Mouse (Mus musculus): ENCODE measurements at regions not wholly inside any gene's neighbourhood (a gene's known extent, or its start where the extent isn't known, plus 50 kb on each side); places are given as distances from the start of the nearest gene placed in this dataset.
A peak's percentile ranks its signal among the peaks of the same experiment; 100 is the strongest.

DNA sequence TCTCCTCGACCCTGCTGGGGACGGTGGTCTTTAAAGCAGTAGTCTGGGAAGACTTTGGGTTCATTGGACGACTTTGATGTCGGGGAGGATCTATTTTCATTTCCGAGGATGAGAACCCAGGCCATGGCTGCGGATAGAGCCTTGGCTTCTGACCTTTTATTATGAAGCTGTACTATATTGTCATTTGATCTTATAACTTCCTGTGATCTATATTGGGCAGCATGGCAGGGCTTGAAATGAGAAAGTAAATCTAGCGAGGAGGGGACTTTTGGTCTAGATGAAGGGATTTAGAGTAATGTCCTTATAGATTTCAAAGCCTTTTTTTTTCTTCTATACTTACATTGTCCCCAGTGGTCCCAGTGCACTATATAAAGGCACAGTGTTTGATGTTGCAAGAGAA is 172.8 kb upstream of the Stt3b start:
- no peak for DNase-seq (ENCODE audit: low spot score in 2 of 2)

DNA sequence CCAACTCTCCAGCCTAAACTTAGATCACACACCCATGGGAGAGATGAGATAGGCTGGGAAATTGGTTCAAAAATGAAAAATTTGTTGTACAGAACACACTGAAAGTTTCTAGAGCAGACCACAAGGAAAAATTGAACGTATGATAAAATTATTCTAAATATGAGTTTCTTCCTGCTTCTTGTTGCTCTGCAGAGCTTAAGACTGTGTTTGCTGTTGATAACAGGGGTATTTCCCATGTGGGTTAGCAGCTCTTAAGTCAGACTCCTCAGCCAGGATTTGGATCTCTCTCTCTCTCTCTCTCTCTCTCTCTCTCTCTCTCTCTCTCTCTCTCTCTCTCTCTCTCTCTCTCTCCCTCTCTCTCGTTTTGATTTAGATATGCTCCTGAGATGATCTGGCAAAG is 173.5 kb upstream of the Stt3b start:
- no peak for DNase-seq (ENCODE audit: low spot score in 2 of 2)

- DNase-seq (ENCODE audit: low spot score in 2 of 2): no peak
These were observed 174.2 kb upstream of the Stt3b start for GRCm38 (mm10) chr9:115484408-115484807.

DNA sequence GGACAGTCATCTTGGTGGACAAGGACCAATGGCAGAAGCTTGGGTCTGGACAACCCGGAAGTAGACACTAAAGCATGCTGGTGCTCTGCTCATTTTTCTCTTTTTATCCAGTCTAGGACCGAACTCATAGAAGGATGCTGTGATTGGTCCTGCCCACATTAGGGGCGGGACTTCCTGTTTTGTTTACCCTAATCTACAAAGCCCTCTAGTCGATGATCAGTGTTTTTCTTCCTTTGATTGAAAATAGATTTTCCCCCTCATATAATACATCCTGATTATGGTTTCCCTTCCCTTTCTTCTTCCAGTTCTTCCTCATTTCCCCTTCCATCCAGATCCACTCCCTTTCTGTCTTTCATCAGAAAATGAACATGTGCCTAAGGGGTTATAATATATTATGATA is 175.0 kb upstream of the Stt3b start:
- no peak for DNase-seq (ENCODE audit: low spot score in 2 of 2)

GRCm38 (mm10) chr9:115487175-115487760 is 177.0 kb upstream of the Stt3b start:
- DNase-seq (ENCODE audit: low spot score in 2 of 2): no peak

GRCm38 (mm10) chr9:115488913-115489809 is 178.9 kb upstream of the Stt3b start:
- no peak for DNase-seq (ENCODE audit: low spot score in 2 of 2)

DNA sequence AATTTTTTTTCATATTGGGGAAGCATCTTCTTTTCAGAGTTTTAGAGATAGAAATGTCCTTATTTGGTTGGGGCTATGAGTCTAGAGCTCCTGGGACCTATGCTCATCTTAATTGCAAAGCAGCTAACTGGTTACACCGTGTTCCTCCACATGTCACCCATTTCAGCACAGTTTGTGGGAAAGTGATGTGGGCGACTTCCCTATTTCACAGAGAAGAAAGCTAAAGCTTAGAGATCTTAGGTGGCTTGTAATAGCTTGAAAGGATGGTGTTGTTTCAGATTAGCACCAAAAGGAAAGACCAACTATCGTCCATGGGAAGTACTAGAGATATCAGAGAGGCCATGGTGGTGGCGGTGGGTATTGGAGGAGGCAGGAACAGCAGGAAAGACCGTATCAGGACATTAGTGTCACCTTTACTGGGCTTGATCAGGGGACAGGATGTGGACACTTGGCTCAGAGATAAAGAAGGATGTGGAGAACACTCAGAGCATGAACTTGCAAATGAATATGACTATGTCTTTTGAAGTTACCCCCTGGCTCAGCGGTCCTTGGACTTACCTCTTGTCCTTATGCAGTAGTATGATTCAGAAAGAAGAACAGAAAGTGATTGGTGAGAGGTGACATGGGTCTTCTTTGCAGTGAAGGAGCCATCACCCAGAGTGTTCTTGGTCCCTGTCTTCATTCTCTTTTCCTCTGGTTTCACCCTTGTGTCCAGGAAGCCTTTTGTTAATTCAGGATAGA is 182.4 kb upstream of the Stt3b start:
- no peak for DNase-seq (ENCODE audit: low spot score in 2 of 2)

DNA sequence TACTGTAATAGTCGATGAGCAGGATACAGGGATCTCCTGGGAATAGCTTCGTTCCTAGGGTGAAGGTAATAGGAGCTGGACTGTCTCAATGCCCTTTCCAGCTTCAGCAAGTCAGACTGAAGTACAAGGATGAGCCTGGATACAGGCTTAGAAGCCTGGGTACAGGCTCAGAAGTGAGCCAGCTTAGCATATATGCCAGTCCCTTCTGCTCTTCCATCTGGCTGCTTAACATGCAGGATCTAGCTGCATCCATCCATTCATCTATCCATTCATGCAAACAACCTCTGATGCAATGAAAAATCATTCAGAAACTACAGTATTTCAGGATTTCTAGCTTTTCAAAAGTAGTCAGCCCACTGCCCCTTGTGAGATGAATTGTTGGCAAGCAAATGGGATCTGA is 183.5 kb upstream of the Stt3b start:
- no peak for DNase-seq (ENCODE audit: low spot score in 2 of 2)

DNA sequence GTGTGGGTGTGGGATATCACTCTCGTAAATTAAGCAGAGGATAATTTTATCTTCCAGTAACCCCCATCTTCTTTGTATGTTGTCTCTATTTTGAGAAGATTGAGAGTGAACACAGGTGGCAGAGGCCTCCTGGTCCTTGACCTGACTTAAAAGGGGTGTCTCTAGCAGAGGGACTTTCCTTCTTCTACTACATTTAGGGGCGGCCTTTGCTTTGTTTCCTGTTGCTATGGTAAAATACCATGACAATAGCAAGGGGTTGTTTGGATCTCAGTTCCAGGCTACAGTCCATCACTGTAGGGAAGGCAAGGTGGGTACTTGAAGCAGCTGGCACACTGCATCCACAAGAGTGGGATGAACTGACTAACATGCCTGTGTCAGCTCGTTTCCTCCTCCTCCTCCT is 189.3 kb upstream of the Stt3b start:
- DNase-seq (ENCODE audit: low spot score in 2 of 2): no peak

DNA sequence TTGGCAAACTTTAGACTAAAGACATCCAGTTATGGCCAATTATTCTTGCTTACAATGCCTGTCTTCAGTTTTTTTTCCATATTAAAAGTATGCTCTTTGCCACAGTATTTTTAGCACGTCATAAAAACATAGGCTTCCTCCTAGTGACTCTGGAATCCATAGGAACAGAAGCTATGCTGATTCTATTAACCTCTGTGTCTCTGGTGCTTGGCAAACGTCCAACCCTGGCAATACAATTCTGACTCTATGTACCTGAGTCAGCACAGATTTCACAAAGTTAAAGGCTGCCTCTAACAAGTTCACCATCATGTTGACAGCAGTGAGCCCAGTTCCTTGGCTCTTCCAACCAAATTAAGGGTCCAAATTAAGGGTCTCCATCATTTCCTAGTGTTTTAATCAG is 194.6 kb upstream of the Stt3b start:
- DNase-seq (ENCODE audit: low spot score in 2 of 2): no peak

- DNase-seq (ENCODE audit: low spot score in 2 of 2): no peak
These were observed 197.0 kb upstream of the Stt3b start for GRCm38 (mm10) chr9:115507131-115507689.

DNA sequence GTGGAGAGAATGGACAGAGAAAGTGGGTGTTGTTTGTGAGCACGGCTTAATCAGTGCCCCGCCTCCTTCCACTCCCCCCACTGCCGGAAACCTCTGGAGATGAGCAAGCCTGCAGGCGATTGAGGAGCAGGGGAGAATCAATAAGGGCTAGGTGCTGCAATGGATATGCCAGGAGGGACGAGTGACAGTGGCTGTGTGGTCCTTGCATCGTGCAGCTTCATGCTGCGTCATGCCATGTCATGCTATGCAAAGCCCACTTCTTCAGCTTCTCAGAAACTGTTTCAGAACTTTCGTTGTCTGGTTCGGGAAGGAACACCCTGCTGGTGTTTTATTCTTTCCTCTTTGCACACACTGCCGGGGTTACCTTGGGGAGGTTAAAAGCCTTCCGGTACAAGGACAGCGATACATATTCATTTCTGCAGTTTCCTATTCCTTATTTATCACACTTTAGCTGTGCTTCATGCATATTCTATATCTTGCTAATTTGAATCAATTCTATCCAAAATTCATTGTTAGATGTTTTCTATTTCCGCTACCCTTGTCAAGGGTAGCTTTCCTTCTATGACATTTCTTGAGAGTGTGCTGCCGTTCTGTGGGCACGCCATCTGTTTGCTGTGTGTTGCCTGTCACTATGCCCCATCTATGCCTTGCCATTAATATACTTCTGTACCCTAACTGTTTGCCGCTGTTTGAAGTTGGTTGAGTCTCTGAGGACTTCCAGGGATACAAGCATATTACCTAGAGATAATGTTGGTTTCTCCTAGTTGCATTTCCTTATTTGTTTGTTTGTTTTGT is 202.8 kb upstream of the Stt3b start:
- DNase-seq (ENCODE audit: low spot score in 2 of 2): no peak

- DNase-seq (ENCODE audit: low spot score in 2 of 2): no peak
These were observed 207.7 kb upstream of the Stt3b start for GRCm38 (mm10) chr9:115517903-115518302.

- DNase-seq (ENCODE audit: low spot score in 2 of 2): no peak
These were observed 213.9 kb upstream of the Stt3b start for GRCm38 (mm10) chr9:115524161-115524560.

DNA sequence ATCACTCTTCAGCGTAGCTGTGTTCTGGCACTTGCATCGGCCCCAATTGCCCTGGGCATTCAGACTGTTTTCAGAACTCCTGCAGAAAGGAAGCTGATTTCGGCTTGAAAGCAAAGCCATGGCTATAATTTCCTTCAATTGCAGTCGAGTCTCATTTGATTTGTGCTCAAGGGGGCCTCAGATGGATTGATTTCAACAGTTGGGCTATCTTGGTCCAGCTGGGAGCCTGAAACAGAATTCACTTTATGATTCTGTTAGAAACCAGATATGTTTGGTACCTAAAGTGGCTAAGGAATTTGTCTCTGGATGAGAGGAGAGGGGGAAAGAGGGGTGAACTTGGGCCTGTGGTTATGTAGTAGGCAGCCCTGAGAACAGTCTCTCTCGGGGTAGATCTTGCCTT is 214.4 kb upstream of the Stt3b start:
- DNase-seq (ENCODE audit: low spot score in 2 of 2): no peak

GRCm38 (mm10) chr9:115526322-115526721 is 216.1 kb upstream of the Stt3b start:
- DNase-seq (ENCODE audit: low spot score in 2 of 2): peak; percentile 34 to 47

GRCm38 (mm10) chr9:115526981-115527380 is 216.8 kb upstream of the Stt3b start:
- DNase-seq (ENCODE audit: low spot score in 2 of 2): no peak

- no peak for DNase-seq (ENCODE audit: low spot score in 2 of 2)
These were observed 224.0 kb upstream of the Stt3b start for GRCm38 (mm10) chr9:115534198-115534597.

DNA sequence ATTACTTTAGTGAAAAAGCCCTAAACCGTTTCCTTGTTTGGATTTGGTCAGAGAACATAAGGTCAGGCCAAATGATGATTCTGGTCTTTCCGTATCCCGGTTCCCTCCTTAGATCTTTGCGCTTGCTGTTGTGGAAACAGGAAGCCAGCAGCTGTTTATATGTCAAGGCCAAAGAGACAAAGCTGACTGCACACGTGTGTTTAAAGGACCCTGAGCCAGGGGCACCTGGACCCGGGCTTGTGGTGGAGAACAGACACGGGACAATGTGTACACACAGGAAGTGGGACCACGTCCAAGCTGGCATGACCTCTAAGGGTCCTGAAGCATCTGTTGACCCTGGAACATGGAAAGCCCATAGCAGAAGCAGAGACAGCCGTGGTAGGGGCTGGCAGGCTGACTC is 233.4 kb upstream of the Stt3b start:
- no peak for DNase-seq (ENCODE audit: low spot score in 2 of 2)

GRCm38 (mm10) chr9:115545178-115545577 is 235.0 kb upstream of the Stt3b start:
- no peak for DNase-seq (ENCODE audit: low spot score in 2 of 2)

DNA sequence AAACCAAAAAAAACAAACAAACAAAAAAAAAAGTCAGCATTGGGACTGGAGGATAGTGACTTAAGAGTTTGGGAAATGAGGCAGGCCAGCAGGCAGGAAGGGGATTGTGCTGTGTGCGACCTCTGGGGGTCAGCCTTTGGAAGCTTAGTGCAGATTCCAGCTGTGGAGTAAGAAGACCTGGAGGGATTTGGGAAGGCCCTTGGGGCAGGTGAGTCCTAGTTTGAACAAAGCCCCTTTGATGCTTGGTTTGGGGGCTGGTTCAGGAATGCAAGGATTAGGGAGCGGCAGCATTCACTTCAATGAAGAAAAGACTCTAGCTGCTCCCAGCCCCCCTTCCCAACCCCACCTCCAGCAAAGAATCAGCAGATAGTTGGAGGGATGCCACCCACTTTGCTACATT is 235.6 kb upstream of the Stt3b start:
- no peak for DNase-seq (ENCODE audit: low spot score in 2 of 2)
